ENCODE assay signal across 8 mouse cellular contexts in genomic region chr7:124685424-124685823, GRCm38 (mm10).
DNase-seq lines count a peak whose midpoint lies in the region.

No protein-coding gene starts in this region.

- DNase-seq in frontal cortex, adult 2 months (ENCODE audit: extremely low spot score in 1 of 2, low spot score in 1 of 2): peak; percentile 39 to 71
- no peak for DNase-seq in frontal cortex, postnatal 14 days (ENCODE audit: low spot score in 2 of 2)
- peak; percentile 71 for DNase-seq in right cerebral cortex, adult 18-20 months
- no peak for DNase-seq in right cerebral cortex, postnatal 25 days
- DNase-seq in heart, postnatal 36 days: peak; percentile 64 to 68
- DNase-seq in skeletal muscle tissue, adult 2 months (ENCODE audit: low read depth, low spot score): peak; percentile 69
- no peak for DNase-seq in layer of hippocampus, adult 8-10 months (ENCODE audit: low spot score in 2 of 2)
- no peak for DNase-seq in frontal cortex, postnatal 10 days (ENCODE audit: low spot score in 2 of 2)

- intact Hi-C loops in heart, postnatal 36 days (cut with DNase I): no loop called here

Comparison
In these comparisons a context has a peak if more than half of its experiments do, and no peak if none do; other contexts are left out.
1. DNase-seq: peak in frontal cortex, adult 2 months (2 of 2), right cerebral cortex, adult 18-20 months (single experiment), heart, postnatal 36 days (2 of 2) and skeletal muscle tissue, adult 2 months (single experiment); none in frontal cortex, postnatal 14 days (0 of 2), right cerebral cortex, postnatal 25 days (single experiment), layer of hippocampus, adult 8-10 months (0 of 2) and frontal cortex, postnatal 10 days (0 of 2).